Mouse (Mus musculus): ENCODE results near the gene Cldn13. TPM values are rescaled to one million over a fixed set of nuclear protein-coding genes. Genes with fewer than 3 reads are reported as not detected.
"Not testable (repeated sequence)": the region's sequence is repeated elsewhere in the genome, so short reads cannot be mapped to it uniquely, and the experiment has no call there.

The Cldn13 gene
- polyA plus RNA-seq (2012; rRNA removed): 0.33 TPM in 2 replicates
- polyA plus RNA-seq (2014; fragmentation: Nextera tagmentation; extraction: Ambion mirVana): not detected in 2 replicates

DNA sequence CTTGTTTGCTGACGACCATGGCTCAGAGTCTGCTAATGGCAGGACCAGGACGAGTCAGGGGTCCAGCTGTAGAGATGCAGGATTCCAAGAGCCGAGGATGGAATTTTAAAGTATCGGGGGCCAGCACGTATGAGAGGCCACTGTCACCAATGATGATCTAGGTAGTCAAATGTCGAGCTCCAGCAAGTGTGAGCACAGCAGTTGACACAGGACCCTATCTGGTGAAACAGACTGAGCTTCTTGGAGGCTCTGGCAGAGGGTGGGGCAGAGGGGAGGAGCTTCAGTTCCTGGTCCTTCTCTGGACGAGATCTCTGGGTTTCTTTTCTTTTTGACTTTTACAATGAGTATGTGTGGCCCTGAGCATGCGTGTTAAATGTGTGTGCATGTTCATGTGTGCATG is at the start of gene Cldn13:
Gene Cldn13, minus strand, starts transcription at position 216 of the 400 bp plus-strand sequence.
- Histone ChIP-seq H3K4me2 (replicated peaks; ENCODE audit: low read depth, low read length, severe bottlenecking) (no peak within 1 kb of the TSS), H3K4me3 (replicated peaks; ENCODE audit: low read length) (no peak within 1 kb of the TSS), H3K36me3 (ENCODE audit: control insufficient read depth, insufficient read depth, low read length) (no peaks in the 10 kb centered on the region), H3K27ac (replicated peaks; ENCODE audit: low read depth, low read length) (no peak within 1 kb of the TSS), H3K4me1 (ENCODE audit: control insufficient read depth, insufficient read depth, low read length) (no peaks in the 10 kb centered on the region), H3K9ac (ENCODE audit: low read depth, low read length, severe bottlenecking) (no peak within 1 kb of the TSS), H3K9me3 (ENCODE audit: control insufficient read depth, low read length) (no peaks in the 10 kb centered on the region), H3K27me3 (ENCODE audit: control insufficient read depth, insufficient read depth, low read length) (no peaks in the 10 kb centered on the region)
- TF ChIP-seq POLR2A (IDR thresholded peaks at IDR 0.05; ENCODE audit: borderline replicate concordance, extremely low read depth, insufficient read depth, insufficient read length): no peak
- DNase-seq (ENCODE audit: low spot score) (no peak), ATAC-seq (ENCODE audit: low FRiP score, low read depth) (no peak)
- WGBS: 78% methylated on average over 8 of the region's 8 CpGs

- not testable (repeated sequence) for ATAC-seq (ENCODE audit: low FRiP score, low read depth); H3K36me3 ChIP-seq (ENCODE audit: control insufficient read depth, insufficient read depth, low read length); H3K4me2 ChIP-seq (replicated peaks; ENCODE audit: low read depth, low read length, severe bottlenecking); DNase-seq (ENCODE audit: low spot score); H3K27ac ChIP-seq (replicated peaks; ENCODE audit: low read depth, low read length); H3K4me3 ChIP-seq (replicated peaks; ENCODE audit: low read length); H3K27me3 ChIP-seq (ENCODE audit: control insufficient read depth, insufficient read depth, low read length); H3K4me1 ChIP-seq (ENCODE audit: control insufficient read depth, insufficient read depth, low read length); H3K9me3 ChIP-seq (ENCODE audit: control insufficient read depth, low read length); H3K9ac ChIP-seq (ENCODE audit: low read depth, low read length, severe bottlenecking)
Measured at GRCm38 (mm10) chr5:134964655-134965054, 49.3 kb upstream of the Cldn13 start.

- Histone ChIP-seq H3K36me3 (ENCODE audit: control insufficient read depth, insufficient read depth, low read length) (no peaks in the 10 kb centered on the region), H3K9me3 (ENCODE audit: control insufficient read depth, low read length) (no peaks in the 10 kb centered on the region), H3K4me2 (replicated peaks; ENCODE audit: low read depth, low read length, severe bottlenecking) (no peak overlapping the region), H3K9ac (ENCODE audit: low read depth, low read length, severe bottlenecking) (no peak overlapping the region), H3K27ac (replicated peaks; ENCODE audit: low read depth, low read length) (no peak overlapping the region), H3K27me3 (ENCODE audit: control insufficient read depth, insufficient read depth, low read length) (no peaks in the 10 kb centered on the region), H3K4me1 (ENCODE audit: control insufficient read depth, insufficient read depth, low read length) (peaks cover 10% of the 10 kb centered on the region), H3K4me3 (replicated peaks; ENCODE audit: low read length) (no peak overlapping the region)
- no peak for TF ChIP-seq POLR2A (IDR thresholded peaks at IDR 0.05; ENCODE audit: borderline replicate concordance, extremely low read depth, insufficient read depth, insufficient read length)
- 25% methylated on average over 5 of the region's 5 CpGs for WGBS
- peak; percentile 52 for DNase-seq (ENCODE audit: low spot score)
- ATAC-seq (ENCODE audit: low FRiP score, low read depth): no peak
Measured at GRCm38 (mm10) chr5:134963546-134963945, 48.2 kb upstream of the Cldn13 start.

GRCm38 (mm10) chr5:134961519-134961918 is 46.2 kb upstream of the Cldn13 start:
- no peak overlapping the region for H3K27ac ChIP-seq (replicated peaks; ENCODE audit: low read depth, low read length)
- no peak for DNase-seq (ENCODE audit: low spot score)
- H3K27me3 ChIP-seq (ENCODE audit: control insufficient read depth, insufficient read depth, low read length): no peaks in the 10 kb centered on the region
- H3K9ac ChIP-seq (ENCODE audit: low read depth, low read length, severe bottlenecking): no peak overlapping the region
- 97% methylated on average over 2 of the region's 2 CpGs for WGBS
- no peak overlapping the region for H3K4me2 ChIP-seq (replicated peaks; ENCODE audit: low read depth, low read length, severe bottlenecking)
- H3K9me3 ChIP-seq (ENCODE audit: control insufficient read depth, low read length): no peaks in the 10 kb centered on the region
- ATAC-seq (ENCODE audit: low FRiP score, low read depth): no peak
- H3K36me3 ChIP-seq (ENCODE audit: control insufficient read depth, insufficient read depth, low read length): no peaks in the 10 kb centered on the region
- H3K4me3 ChIP-seq (replicated peaks; ENCODE audit: low read length): no peak overlapping the region
- TF ChIP-seq POLR2A (IDR thresholded peaks at IDR 0.05; ENCODE audit: borderline replicate concordance, extremely low read depth, insufficient read depth, insufficient read length): no peak
- peaks cover 7% of the 10 kb centered on the region for H3K4me1 ChIP-seq (ENCODE audit: control insufficient read depth, insufficient read depth, low read length)

GRCm38 (mm10) chr5:134960430-134960829 is 45.1 kb upstream of the Cldn13 start:
- Histone ChIP-seq H3K4me3 (replicated peaks; ENCODE audit: low read length) (no peak overlapping the region), H3K4me1 (ENCODE audit: control insufficient read depth, insufficient read depth, low read length) (no peaks in the 10 kb centered on the region), H3K36me3 (ENCODE audit: control insufficient read depth, insufficient read depth, low read length) (no peaks in the 10 kb centered on the region), H3K9me3 (ENCODE audit: control insufficient read depth, low read length) (no peaks in the 10 kb centered on the region), H3K4me2 (replicated peaks; ENCODE audit: low read depth, low read length, severe bottlenecking) (no peak overlapping the region), H3K27me3 (ENCODE audit: control insufficient read depth, insufficient read depth, low read length) (no peaks in the 10 kb centered on the region), H3K27ac (replicated peaks; ENCODE audit: low read depth, low read length) (no peak overlapping the region), H3K9ac (ENCODE audit: low read depth, low read length, severe bottlenecking) (no peak overlapping the region)
- ATAC-seq (ENCODE audit: low FRiP score, low read depth) (no peak), DNase-seq (ENCODE audit: low spot score) (no peak)
- TF ChIP-seq POLR2A (IDR thresholded peaks at IDR 0.05; ENCODE audit: borderline replicate concordance, extremely low read depth, insufficient read depth, insufficient read length): no peak
- WGBS: 57% methylated on average over 2 of the region's 2 CpGs

GRCm38 (mm10) chr5:134959114-134959513 is 43.8 kb upstream of the Cldn13 start:
- H3K4me1 ChIP-seq (ENCODE audit: control insufficient read depth, insufficient read depth, low read length): no peaks in the 10 kb centered on the region
- H3K4me2 ChIP-seq (replicated peaks; ENCODE audit: low read depth, low read length, severe bottlenecking): no peak overlapping the region
- H3K9me3 ChIP-seq (ENCODE audit: control insufficient read depth, low read length): no peaks in the 10 kb centered on the region
- no peak overlapping the region for H3K9ac ChIP-seq (ENCODE audit: low read depth, low read length, severe bottlenecking)
- no peaks in the 10 kb centered on the region for H3K27me3 ChIP-seq (ENCODE audit: control insufficient read depth, insufficient read depth, low read length)
- no peak overlapping the region for H3K27ac ChIP-seq (replicated peaks; ENCODE audit: low read depth, low read length)
- ATAC-seq (ENCODE audit: low FRiP score, low read depth) (peak; percentile 73), DNase-seq (ENCODE audit: low spot score) (peak; percentile 43)
- no peak overlapping the region for H3K4me3 ChIP-seq (replicated peaks; ENCODE audit: low read length)
- 66% methylated on average over 7 of the region's 7 CpGs for WGBS
- no peaks in the 10 kb centered on the region for H3K36me3 ChIP-seq (ENCODE audit: control insufficient read depth, insufficient read depth, low read length)
- no peak for TF ChIP-seq POLR2A (IDR thresholded peaks at IDR 0.05; ENCODE audit: borderline replicate concordance, extremely low read depth, insufficient read depth, insufficient read length)
